Mouse (Mus musculus): ENCODE results near the gene Spats1. TPM values are rescaled to one million over a fixed set of nuclear protein-coding genes. Genes with fewer than 3 reads are reported as not detected.
A peak's percentile ranks its signal among the peaks of the same experiment; 100 is the strongest.

Spats1 gene
- polyA plus RNA-seq (2012; rRNA removed), result 0.04 TPM in 1 of 2 replicates, not detected in the other

GRCm38 (mm10) chr17:45474669-45475465 is at the start of gene Spats1:
TSS of gene Spats1 (minus strand) at chr17:45475415.
- peak within 1 kb of the TSS; percentile 25 for H3K4me3 ChIP-seq (replicated peaks; ENCODE audit: extremely low read depth, low read depth, low read length)
- no peak for TF ChIP-seq POLR2A (IDR thresholded peaks at IDR 0.05; ENCODE audit: borderline replicate concordance, extremely low read depth, low read depth, low read length)
- TF ChIP-seq CTCF (IDR thresholded peaks at IDR 0.05; ENCODE audit: insufficient read depth, low read length), result no peak
- peak; percentile 19 for DNase-seq
- H3K4me1 ChIP-seq (ENCODE audit: control insufficient read depth, insufficient read depth, low read length), result 0 out of 2 replicates have a peak, but pooled peaks cover 2% of the 10 kb centered on the region
- 4% methylated on average over 30 of the region's 30 CpGs for WGBS

- TF ChIP-seq POLR2A (IDR thresholded peaks at IDR 0.05; ENCODE audit: borderline replicate concordance, extremely low read depth, low read depth, low read length), result no peak
- TF ChIP-seq CTCF (IDR thresholded peaks at IDR 0.05; ENCODE audit: insufficient read depth, low read length), result no peak
- Histone ChIP-seq H3K4me3 (replicated peaks; ENCODE audit: extremely low read depth, low read depth, low read length) (no peak overlapping the region), H3K4me1 (ENCODE audit: control insufficient read depth, insufficient read depth, low read length) (no peaks in the 10 kb centered on the region)
- no peak for DNase-seq
- 61% methylated on average over 4 of the region's 4 CpGs for WGBS
These were observed 49.7 kb upstream of the Spats1 start for GRCm38 (mm10) chr17:45524961-45525360.

GRCm38 (mm10) chr17:45523263-45523662 is 48.0 kb upstream of the Spats1 start, which contains the start of gene Tcte1:
TSS of gene Tcte1 (plus strand) at chr17:45523434.
- WGBS, result 3% methylated on average over 21 of the region's 21 CpGs
- Histone ChIP-seq H3K4me3 (replicated peaks; ENCODE audit: extremely low read depth, low read depth, low read length) (no peak within 1 kb of the TSS), H3K4me1 (ENCODE audit: control insufficient read depth, insufficient read depth, low read length) (no peaks in the 10 kb centered on the region)
- no peak for DNase-seq
- TF ChIP-seq CTCF (IDR thresholded peaks at IDR 0.05; ENCODE audit: insufficient read depth, low read length) (no peak), POLR2A (IDR thresholded peaks at IDR 0.05; ENCODE audit: borderline replicate concordance, extremely low read depth, low read depth, low read length) (no peak)

- no peak for DNase-seq
- Histone ChIP-seq H3K4me1 (ENCODE audit: control insufficient read depth, insufficient read depth, low read length) (no peaks in the 10 kb centered on the region), H3K4me3 (replicated peaks; ENCODE audit: extremely low read depth, low read depth, low read length) (no peak overlapping the region)
- 84% methylated on average over 11 of the region's 11 CpGs for WGBS
- no peak for TF ChIP-seq CTCF (IDR thresholded peaks at IDR 0.05; ENCODE audit: insufficient read depth, low read length)
- TF ChIP-seq POLR2A (IDR thresholded peaks at IDR 0.05; ENCODE audit: borderline replicate concordance, extremely low read depth, low read depth, low read length), result no peak
These were observed 44.9 kb upstream of the Spats1 start for GRCm38 (mm10) chr17:45520136-45520535.

- WGBS, result 90% methylated on average over 12 of the region's 12 CpGs
- TF ChIP-seq POLR2A (IDR thresholded peaks at IDR 0.05; ENCODE audit: borderline replicate concordance, extremely low read depth, low read depth, low read length), result no peak
- TF ChIP-seq CTCF (IDR thresholded peaks at IDR 0.05; ENCODE audit: insufficient read depth, low read length), result no peak
- no peak overlapping the region for H3K4me3 ChIP-seq (replicated peaks; ENCODE audit: extremely low read depth, low read depth, low read length)
- DNase-seq, result no peak
- H3K4me1 ChIP-seq (ENCODE audit: control insufficient read depth, insufficient read depth, low read length), result no peaks in the 10 kb centered on the region
These were observed 43.7 kb upstream of the Spats1 start for GRCm38 (mm10) chr17:45518766-45519475.

GRCm38 (mm10) chr17:45517549-45518215 is 42.5 kb upstream of the Spats1 start:
- Histone ChIP-seq H3K4me1 (ENCODE audit: control insufficient read depth, insufficient read depth, low read length) (no peaks in the 10 kb centered on the region), H3K4me3 (replicated peaks; ENCODE audit: extremely low read depth, low read depth, low read length) (no peak overlapping the region)
- TF ChIP-seq POLR2A (IDR thresholded peaks at IDR 0.05; ENCODE audit: borderline replicate concordance, extremely low read depth, low read depth, low read length), result no peak
- no peak for TF ChIP-seq CTCF (IDR thresholded peaks at IDR 0.05; ENCODE audit: insufficient read depth, low read length)
- 89% methylated on average over 28 of the region's 28 CpGs for WGBS
- DNase-seq, result no peak

- 94% methylated on average over 21 of the region's 21 CpGs for WGBS
- Histone ChIP-seq H3K4me3 (replicated peaks; ENCODE audit: extremely low read depth, low read depth, low read length) (no peak overlapping the region), H3K4me1 (ENCODE audit: control insufficient read depth, insufficient read depth, low read length) (no peaks in the 10 kb centered on the region)
- no peak for DNase-seq
- TF ChIP-seq POLR2A (IDR thresholded peaks at IDR 0.05; ENCODE audit: borderline replicate concordance, extremely low read depth, low read depth, low read length), result no peak
- TF ChIP-seq CTCF (IDR thresholded peaks at IDR 0.05; ENCODE audit: insufficient read depth, low read length), result no peak
These were observed 41.9 kb upstream of the Spats1 start for GRCm38 (mm10) chr17:45517135-45517534.

GRCm38 (mm10) chr17:45516488-45516887 is 41.3 kb upstream of the Spats1 start:
- peak; percentile 74 for DNase-seq
- TF ChIP-seq POLR2A (IDR thresholded peaks at IDR 0.05; ENCODE audit: borderline replicate concordance, extremely low read depth, low read depth, low read length) (no peak), CTCF (IDR thresholded peaks at IDR 0.05; ENCODE audit: insufficient read depth, low read length) (peak; percentile 65)
- WGBS, result 49% methylated on average over 8 of the region's 8 CpGs
- no peak overlapping the region for H3K4me3 ChIP-seq (replicated peaks; ENCODE audit: extremely low read depth, low read depth, low read length)
- no peaks in the 10 kb centered on the region for H3K4me1 ChIP-seq (ENCODE audit: control insufficient read depth, insufficient read depth, low read length)

- TF ChIP-seq POLR2A (IDR thresholded peaks at IDR 0.05; ENCODE audit: borderline replicate concordance, extremely low read depth, low read depth, low read length) (no peak), CTCF (IDR thresholded peaks at IDR 0.05; ENCODE audit: insufficient read depth, low read length) (no peak)
These were observed 40.6 kb upstream of the Spats1 start for GRCm38 (mm10) chr17:45515806-45516205.

More at GRCm38 (mm10) chr17:45515806-45516205, 40.6 kb upstream of the Spats1 start:
- WGBS, result 85% methylated on average over 10 of the region's 10 CpGs
- no peak for DNase-seq
- Histone ChIP-seq H3K4me1 (ENCODE audit: control insufficient read depth, insufficient read depth, low read length) (no peaks in the 10 kb centered on the region), H3K4me3 (replicated peaks; ENCODE audit: extremely low read depth, low read depth, low read length) (no peak overlapping the region)
